ENCODE assay signal across 7 mouse cellular contexts in genomic region chr19:42086166-42086565, GRCm38 (mm10). TPM values are rescaled to one million over a fixed set of nuclear protein-coding genes. Genes with fewer than 3 reads are reported as not detected.
DNase-seq lines count a peak whose midpoint lies in the region; ATAC-seq and TF ChIP-seq lines count a peak whose summit lies in the region.

Gene Morn4, minus strand, starts transcription at chr19:42086357.

- ATAC-seq in intestine, embryonic 16.5 days: peak; percentile 47

- no peak; the same call in 1 of the 2 replicates for TF ChIP-seq POLR2A in small intestine, adult 2 months (IDR thresholded peaks at IDR 0.05; ENCODE audit: low read depth, low read length)

- TF ChIP-seq CTCF in small intestine, adult 2 months (IDR thresholded peaks at IDR 0.05; ENCODE audit: extremely low read depth, insufficient read length, insufficient replicate concordance, low read depth, low read length): no peak

- H3K9me3 ChIP-seq in intestine, embryonic 16.5 days (ENCODE audit: control insufficient read depth, low read length): no peaks in the 10 kb centered on the region
- no peaks in the 10 kb centered on the region for H3K9me3 ChIP-seq in midbrain, embryonic 10.5 days (replicated peaks)

- H3K27ac ChIP-seq in intestine, embryonic 16.5 days (ENCODE audit: low read length): no peak within 1 kb of the TSS
- H3K27ac ChIP-seq in midbrain, embryonic 10.5 days (replicated peaks): peak within 1 kb of the TSS; percentile 91
- no peak within 1 kb of the TSS for H3K27ac ChIP-seq in small intestine, adult 2 months (ENCODE audit: insufficient read depth, low read depth, low read length)

- H3K4me3 ChIP-seq in intestine, embryonic 16.5 days (ENCODE audit: low read length): peak within 1 kb of the TSS; percentile 66
- H3K4me3 ChIP-seq in midbrain, embryonic 10.5 days: peak within 1 kb of the TSS; percentile 90
- H3K4me3 ChIP-seq in small intestine, adult 2 months (ENCODE audit: low read depth, low read length): peak within 1 kb of the TSS; percentile 59

- H3K27me3 ChIP-seq in intestine, embryonic 16.5 days (replicated peaks; ENCODE audit: control insufficient read depth, insufficient read depth, low read length): no peaks in the 10 kb centered on the region
- H3K27me3 ChIP-seq in midbrain, embryonic 10.5 days (ENCODE audit: low read depth, poor library complexity, severe bottlenecking): no peaks in the 10 kb centered on the region
- H3K27me3 ChIP-seq in small intestine, adult 2 months (ENCODE audit: control insufficient read depth, insufficient read depth, low read length): 0 out of 2 replicates have a peak, but pooled peaks cover 4% of the 10 kb centered on the region

- peak within 1 kb of the TSS; percentile 93 for H3K4me2 ChIP-seq in intestine, embryonic 16.5 days (ENCODE audit: low read depth, low read length)

- H3K36me3 ChIP-seq in intestine, embryonic 16.5 days (ENCODE audit: control insufficient read depth, insufficient read depth, low read length): no peaks in the 10 kb centered on the region
- H3K36me3 ChIP-seq in midbrain, embryonic 10.5 days: no peaks in the 10 kb centered on the region
- no peaks in the 10 kb centered on the region for H3K36me3 ChIP-seq in small intestine, adult 2 months (ENCODE audit: control insufficient read depth, insufficient read depth, low read length)

- DNase-seq in adrenal gland, postnatal 4 days (ENCODE audit: low spot score in 2 of 2): peak; percentile 74 to 76
- DNase-seq in embryo, embryonic 11.5 days (ENCODE audit: low read depth, low spot score): peak; percentile 83
- DNase-seq in gonadal fat pad, adult 2 months (ENCODE audit: low read depth): no peak
- peak; percentile 93 to 96 for DNase-seq in left cerebral cortex, postnatal 25 days (ENCODE audit: low spot score in 2 of 2)
- DNase-seq in midbrain, embryonic 10.5 days (ENCODE audit: low spot score): peak; percentile 95

- intact Hi-C loops in left cerebral cortex, postnatal 25 days (cut with DNase I): loop anchor here (5.0 kb wide), 1 partner anchor 104 kb away; the partner anchor contains the start of genes Mms19 and Ubtd1

- peak within 1 kb of the TSS; percentile 73 for H3K9ac ChIP-seq in intestine, embryonic 16.5 days (ENCODE audit: low read depth, low read length)

- under 1% methylated on average over 21 of the region's 21 CpGs for WGBS in intestine, embryonic 16.5 days
- 1% methylated on average over 21 of the region's 21 CpGs for WGBS in midbrain, embryonic 10.5 days
- WGBS in small intestine, adult 2 months: 4% methylated on average over 21 of the region's 21 CpGs

- H3K4me1 ChIP-seq in intestine, embryonic 16.5 days (ENCODE audit: control insufficient read depth, insufficient read depth, low read length): peaks cover 15% of the 10 kb centered on the region
- peaks cover 30% of the 10 kb centered on the region for H3K4me1 ChIP-seq in midbrain, embryonic 10.5 days
- peaks cover 11% of the 10 kb centered on the region for H3K4me1 ChIP-seq in small intestine, adult 2 months (ENCODE audit: control insufficient read depth, insufficient read depth, insufficient read length, low read length)

RNA-seq across cellular contexts. Expression of gene Morn4, which starts in this region (rescaled TPM):
- 10 to 100 TPM; 15.0 to 16.0 TPM for total RNA-seq in adrenal gland, postnatal 4 days (2021)
- polyA plus RNA-seq in gonadal fat pad, adult 2 months (2012; rRNA removed): 20.2 and 22.4 TPM in 2 replicates
- 13.9 and 15.8 TPM in 2 replicates for polyA plus RNA-seq in intestine, embryonic 16.5 days (2015; fragmentation: Nextera tagmentation; extraction: Ambion mirVana)
- 10 to 100 TPM; 67.3 to 70.9 TPM for total RNA-seq in left cerebral cortex, postnatal 25 days (2021)
- 51.9 and 70.7 TPM in 2 replicates for polyA plus RNA-seq in midbrain, embryonic 10.5 days (2016; fragmentation: Nextera tagmentation; extraction: Ambion mirVana)
- 0.46 and 1.4 TPM in 2 replicates for polyA plus RNA-seq in small intestine, adult 2 months (2012; rRNA removed)

Comparison
In these comparisons a context has a peak if more than half of its experiments do, and no peak if none do; other contexts are left out.
1. RNA of gene Morn4 (total RNA-seq): 67.3 to 70.9 TPM in left cerebral cortex, postnatal 25 days; 15.0 to 16.0 TPM in adrenal gland, postnatal 4 days; every median in the first group is over 4 times any median in the second.
2. Peak in every context shown above with its lines, with median percentiles within 50 percentile points of each other: H3K4me3 ChIP-seq.